17 mouse cellular contexts compared by ENCODE assay signal in genomic region chr10:7976462-7976861, GRCm38 (mm10). TPM values are rescaled to one million over a fixed set of nuclear protein-coding genes. Genes with fewer than 3 reads are reported as not detected.
A peak's percentile ranks its signal among the peaks of the same experiment; 100 is the strongest.
DNase-seq lines count a peak whose midpoint lies in the region; ATAC-seq lines count a peak whose summit lies in the region.
"Had no signal": no experiment of that assay in that cellular context is flagged by ENCODE, and none has a peak within 500 bp of the region (broad histone marks: within the 10 kb centered on the region; RNA-seq: fewer than 3 reads in every experiment).

No protein-coding gene starts in this region.

- H3K27ac ChIP-seq in heart, embryonic 16.5 days (ENCODE audit: low read length) = no peak overlapping the region
- no peak overlapping the region for H3K27ac ChIP-seq in heart, embryonic 10.5 days
- H3K27ac ChIP-seq: liver, embryonic 15.5 days; midbrain, embryonic 10.5 days had no signal

- DNase-seq in heart, postnatal 25 days (ENCODE audit: low spot score) = no peak
- DNase-seq in thymus, postnatal 36 days = peak; percentile 5 to 26
- no peak for DNase-seq in heart, embryonic 10.5 days (ENCODE audit: low spot score)
- no peak for DNase-seq in adrenal gland, postnatal 25 days
- DNase-seq in heart, postnatal 10 days = no peak
- DNase-seq: adrenal gland, postnatal 10 days; cerebellum, adult 9-10 months; heart, adult 11 months; heart, postnatal 36 days; kidney, postnatal 25 days; lung, postnatal 10 days had no signal

- ATAC-seq in heart, embryonic 16.5 days (replicated peaks; ENCODE audit: extremely low read depth, insufficient read depth, low FRiP score) = 0 out of 2 replicates have a peak, but pooled peaks have one; percentile 32
- ATAC-seq in hematopoietic stem cell, adult 5-6 weeks (replicated peaks in 1 of 2; ENCODE audit: insufficient read depth in 1 of 2, low FRiP score in 2 of 2, low TSS enrichment in 1 of 2, low read depth in 1 of 2, poor library complexity in 2 of 2, severe bottlenecking in 2 of 2) = peak; percentile 97 to 100
- ATAC-seq in monocyte, adult 5-6 weeks (replicated peaks; ENCODE audit: insufficient number of reproducible peaks, low FRiP score, low TSS enrichment, poor library complexity, severe bottlenecking) = peak; percentile 59; the same call in 1 of the 2 replicates
- ATAC-seq: forebrain, embryonic 14.5 days had no signal

- H3K36me3 ChIP-seq in heart, embryonic 16.5 days (ENCODE audit: control insufficient read depth, insufficient read depth) = no peaks in the 10 kb centered on the region
- no peaks in the 10 kb centered on the region for H3K36me3 ChIP-seq in heart, embryonic 10.5 days
- H3K36me3 ChIP-seq: liver, embryonic 15.5 days; midbrain, embryonic 10.5 days had no signal

- WGBS in heart, embryonic 16.5 days = 87% methylated on average over 9 of the region's 9 CpGs
- 92% methylated on average over 9 of the region's 9 CpGs for WGBS in heart, embryonic 10.5 days

- intact Hi-C loops in heart, postnatal 25 days (cut with DNase I) = no loop called here
- intact Hi-C loops in heart, postnatal 10 days (cut with DNase I) = no loop called here

- H3K4me1 ChIP-seq in heart, embryonic 16.5 days (ENCODE audit: control insufficient read depth, insufficient read depth, low read length) = no peaks in the 10 kb centered on the region
- no peaks in the 10 kb centered on the region for H3K4me1 ChIP-seq in heart, embryonic 10.5 days
- H3K4me1 ChIP-seq: liver, embryonic 15.5 days; midbrain, embryonic 10.5 days had no signal

- no peaks in the 10 kb centered on the region for H3K27me3 ChIP-seq in heart, embryonic 16.5 days (ENCODE audit: control insufficient read depth, insufficient read depth, low read length)
- no peaks in the 10 kb centered on the region for H3K27me3 ChIP-seq in heart, embryonic 10.5 days (ENCODE audit: insufficient read depth, poor library complexity, severe bottlenecking)
- H3K27me3 ChIP-seq: liver, embryonic 15.5 days had no signal

- H3K9ac ChIP-seq in heart, embryonic 16.5 days (ENCODE audit: low read length) = no peak overlapping the region
- H3K9ac ChIP-seq: liver, embryonic 15.5 days had no signal

- H3K4me2 ChIP-seq in heart, embryonic 16.5 days (ENCODE audit: low read depth, low read length) = no peak overlapping the region
- H3K4me2 ChIP-seq: liver, embryonic 15.5 days had no signal

- H3K9me3 ChIP-seq in heart, embryonic 16.5 days (replicated peaks; ENCODE audit: control insufficient read depth, low read length) = peaks cover 4% of the 10 kb centered on the region
- no peaks in the 10 kb centered on the region for H3K9me3 ChIP-seq in heart, embryonic 10.5 days
- H3K9me3 ChIP-seq: liver, embryonic 15.5 days had no signal

- no peak overlapping the region for H3K4me3 ChIP-seq in heart, embryonic 16.5 days (ENCODE audit: low read length)
- H3K4me3 ChIP-seq in heart, embryonic 10.5 days = no peak overlapping the region
- H3K4me3 ChIP-seq: liver, embryonic 15.5 days; midbrain, embryonic 10.5 days had no signal

RNA-seq across cellular contexts. Expression of gene Tab2, which starts 20.4 kb away (rescaled TPM):
- polyA plus RNA-seq in heart, embryonic 16.5 days (2015; fragmentation: Nextera tagmentation; extraction: Ambion mirVana) = 15.1 and 15.4 TPM in 2 replicates
- total RNA-seq in heart, postnatal 25 days (2021) = 10 to 100 TPM; 41.7 to 46.6 TPM
- 99.1 and 121 TPM in 2 replicates for total RNA-seq in hematopoietic stem cell, adult 5-6 weeks (2017)
- 161 to 215 TPM (median 171 TPM) in 3 replicates for total RNA-seq in monocyte, adult 5-6 weeks (2017)
- polyA plus RNA-seq in heart, embryonic 10.5 days (2016; fragmentation: Nextera tagmentation; extraction: Ambion mirVana) = 15.5 and 20.7 TPM in 2 replicates
- 56.6 and 60.7 TPM in 2 replicates for total RNA-seq in adrenal gland, postnatal 25 days (2021)
- total RNA-seq in heart, postnatal 10 days (2021) = 10 to 100 TPM; 54.9 to 55.7 TPM

Comparison
In these comparisons a context has a peak if more than half of its experiments do, and no peak if none do; other contexts are left out.
1. ATAC-seq: peak in every context shown above with its lines; median percentile 98 in hematopoietic stem cell, adult 5-6 weeks; 59 in monocyte, adult 5-6 weeks; 32 in heart, embryonic 16.5 days.
2. DNase-seq: peak in thymus, postnatal 36 days (2 of 2); none in heart, postnatal 25 days (single experiment), heart, embryonic 10.5 days (single experiment), adrenal gland, postnatal 25 days (single experiment) and heart, postnatal 10 days (0 of 2).